In genomic region chr6:142477239-142477638, GRCm38 (mm10) we compare ENCODE assay signal across 12 mouse cellular contexts. TPM values are rescaled to one million over a fixed set of nuclear protein-coding genes. Genes with fewer than 3 reads are reported as not detected.
DNase-seq lines count a peak whose midpoint lies in the region; ATAC-seq and TF ChIP-seq lines count a peak whose summit lies in the region.
"Had no signal": no experiment of that assay in that cellular context is flagged by ENCODE, and none has a peak within 500 bp of the region (broad histone marks: within the 10 kb centered on the region; RNA-seq: fewer than 3 reads in every experiment).

No protein-coding gene starts in this region.

- no peaks in the 10 kb centered on the region for H3K9me3 ChIP-seq in liver, embryonic 14.5 days (ENCODE audit: control insufficient read depth, low read length)
- H3K9me3 ChIP-seq in liver, embryonic 12.5 days (replicated peaks): no peaks in the 10 kb centered on the region
- H3K9me3 ChIP-seq in forebrain, embryonic 15.5 days: no peaks in the 10 kb centered on the region
- H3K9me3 ChIP-seq: embryonic facial prominence, embryonic 12.5 days; heart, embryonic 10.5 days; lung, embryonic 15.5 days had no signal

- no peak for ATAC-seq in liver, embryonic 14.5 days (ENCODE audit: insufficient read depth)
- no peak for ATAC-seq in liver, embryonic 12.5 days
- 0 out of 2 replicates have a peak, but pooled peaks have one; percentile 14 for ATAC-seq in granulocyte monocyte progenitor cell, adult 5-6 weeks (replicated peaks; ENCODE audit: poor library complexity, severe bottlenecking)
- no peak for ATAC-seq in forebrain, embryonic 15.5 days (replicated peaks)

- TF ChIP-seq EP300 in liver, embryonic 14.5 days (IDR thresholded peaks at IDR 0.05; ENCODE audit: low read depth): no peak

- H3K36me3 ChIP-seq in liver, embryonic 14.5 days (replicated peaks; ENCODE audit: control insufficient read depth, insufficient read depth, low read depth): no peaks in the 10 kb centered on the region
- no peaks in the 10 kb centered on the region for H3K36me3 ChIP-seq in liver, embryonic 12.5 days
- no peaks in the 10 kb centered on the region for H3K36me3 ChIP-seq in forebrain, embryonic 15.5 days
- H3K36me3 ChIP-seq: embryonic facial prominence, embryonic 12.5 days; heart, embryonic 10.5 days; lung, embryonic 15.5 days had no signal

- WGBS in liver, embryonic 14.5 days (ENCODE audit: insufficient replicate concordance): 59% methylated on average over 7 of the region's 7 CpGs
- 62% methylated on average over 7 of the region's 7 CpGs for WGBS in liver, embryonic 12.5 days (ENCODE audit: insufficient replicate concordance)
- WGBS in forebrain, embryonic 15.5 days: 82% methylated on average over 7 of the region's 7 CpGs

- intact Hi-C loops in gastrocnemius, adult 2 months (cut with DNase I): loop anchor here (1.0 kb wide), 1 partner anchor 41 kb away; no protein-coding TSS in a partner anchor
- intact Hi-C loops in gastrocnemius, postnatal 36 days (cut with DNase I): loop anchor here (5.0 kb wide), 1 partner anchor 40 kb away; no protein-coding TSS in a partner anchor

- H3K4me1 ChIP-seq in liver, embryonic 14.5 days (replicated peaks; ENCODE audit: control insufficient read depth in 2 of 2, insufficient read depth in 2 of 2, low read length in 1 of 2): no peaks in the 10 kb centered on the region
- H3K4me1 ChIP-seq in liver, embryonic 12.5 days: no peaks in the 10 kb centered on the region
- H3K4me1 ChIP-seq in forebrain, embryonic 15.5 days: no peaks in the 10 kb centered on the region
- H3K4me1 ChIP-seq: embryonic facial prominence, embryonic 12.5 days; heart, embryonic 10.5 days; lung, embryonic 15.5 days had no signal

- H3K4me3 ChIP-seq in gastrocnemius, adult 2 months: no peak overlapping the region
- no peak overlapping the region for H3K4me3 ChIP-seq in liver, embryonic 14.5 days (ENCODE audit: insufficient read depth in 1 of 2, low read depth in 2 of 2, low read length in 2 of 2)
- H3K4me3 ChIP-seq in liver, embryonic 12.5 days: no peak overlapping the region
- H3K4me3 ChIP-seq in forebrain, embryonic 15.5 days: no peak overlapping the region
- H3K4me3 ChIP-seq: embryonic facial prominence, embryonic 12.5 days; heart, embryonic 10.5 days; lung, embryonic 15.5 days had no signal

- peak; percentile 55 for TF ChIP-seq CTCF in gastrocnemius, adult 2 months (IDR thresholded peaks at IDR 0.05)
- peak; percentile 30 for TF ChIP-seq CTCF in liver, embryonic 14.5 days (IDR thresholded peaks at IDR 0.05; ENCODE audit: low read depth)

- no peak for DNase-seq in gastrocnemius, adult 2 months
- no peak for DNase-seq in gastrocnemius, postnatal 36 days
- DNase-seq in liver, embryonic 14.5 days (ENCODE audit: low read depth in 3 of 3, low spot score in 3 of 3): no peak
- peak; percentile 25 for DNase-seq in ES-CJ7 (ENCODE audit: low read depth, low spot score)
- DNase-seq in adrenal gland, adult 2 months: no peak

- no peak overlapping the region for H3K4me2 ChIP-seq in liver, embryonic 14.5 days (ENCODE audit: low read depth)
- H3K4me2 ChIP-seq in liver, embryonic 12.5 days: no peak overlapping the region
- H3K4me2 ChIP-seq in forebrain, embryonic 15.5 days (replicated peaks): no peak overlapping the region
- H3K4me2 ChIP-seq: embryonic facial prominence, embryonic 12.5 days; lung, embryonic 15.5 days had no signal

- H3K9ac ChIP-seq in liver, embryonic 14.5 days (replicated peaks): no peak overlapping the region
- H3K9ac ChIP-seq in liver, embryonic 12.5 days: no peak overlapping the region
- no peak overlapping the region for H3K9ac ChIP-seq in forebrain, embryonic 15.5 days (replicated peaks)
- H3K9ac ChIP-seq: embryonic facial prominence, embryonic 12.5 days; lung, embryonic 15.5 days had no signal

- H3K27me3 ChIP-seq in liver, embryonic 14.5 days (ENCODE audit: control insufficient read depth, insufficient read depth, low read length): no peaks in the 10 kb centered on the region
- no peaks in the 10 kb centered on the region for H3K27me3 ChIP-seq in liver, embryonic 12.5 days (replicated peaks)
- H3K27me3 ChIP-seq in forebrain, embryonic 15.5 days: no peaks in the 10 kb centered on the region
- H3K27me3 ChIP-seq: embryonic facial prominence, embryonic 12.5 days; lung, embryonic 15.5 days had no signal

- no peak overlapping the region for H3K27ac ChIP-seq in gastrocnemius, adult 2 months
- no peak overlapping the region for H3K27ac ChIP-seq in liver, embryonic 14.5 days
- H3K27ac ChIP-seq in liver, embryonic 12.5 days: no peak overlapping the region
- no peak overlapping the region for H3K27ac ChIP-seq in forebrain, embryonic 15.5 days (replicated peaks)
- H3K27ac ChIP-seq: embryonic facial prominence, embryonic 12.5 days; heart, embryonic 10.5 days; lung, embryonic 15.5 days had no signal

RNA-seq across cellular contexts. Expression of gene Gys2, which starts 4.3 kb away (rescaled TPM):
- total RNA-seq in gastrocnemius, adult 2 months (2021): not detected
- under 1 TPM in 1 of 2 experiments, not detected in 1; 0.76 TPM for total RNA-seq in gastrocnemius, postnatal 36 days (2021)
- 20.9 and 22.4 TPM in 2 replicates for polyA plus RNA-seq in liver, embryonic 14.5 days (2012; rRNA removed)
- polyA plus RNA-seq in liver, embryonic 14.5 days (2014; fragmentation: Nextera tagmentation; extraction: Ambion mirVana): 38.8 and 43.6 TPM in 2 replicates
- 34.4 and 36.7 TPM in 2 replicates for polyA plus RNA-seq in liver, embryonic 12.5 days (2016; fragmentation: Nextera tagmentation; extraction: Ambion mirVana)
- total RNA-seq in granulocyte monocyte progenitor cell, adult 5-6 weeks (2014; fragmentation: Nextera tagmentation): not detected in 2 replicates
- not detected in 2 replicates for total RNA-seq in granulocyte monocyte progenitor cell, adult 5-6 weeks (2017)
- not detected in 2 replicates for polyA plus RNA-seq in forebrain, embryonic 15.5 days (2015; fragmentation: Nextera tagmentation; extraction: Ambion mirVana)
- 10 to 100 TPM in 1 of 2 experiments, 1 to 10 TPM in 1; 9.8 to 18.5 TPM for total RNA-seq in adrenal gland, adult 2 months (2021)
- 2.5 and 3.0 TPM in 2 replicates for polyA plus RNA-seq in adrenal gland, adult 2 months (2012; rRNA removed)
- polyA plus RNA-seq: embryonic facial prominence, embryonic 12.5 days; intestine, embryonic 14.5 days had no signal

RNA-seq across cellular contexts. Expression of gene Ldhb, which starts 30.5 kb away (rescaled TPM):
- total RNA-seq in gastrocnemius, adult 2 months (2021): 1,000 to 10,000 TPM in 1 of 2 experiments, 100 to 1,000 TPM in 1; 299 to 1,071 TPM
- total RNA-seq in gastrocnemius, postnatal 36 days (2021): 100 to 1,000 TPM; 236 to 395 TPM
- polyA plus RNA-seq in liver, embryonic 14.5 days (2012; rRNA removed): 13.7 and 16.0 TPM in 2 replicates
- polyA plus RNA-seq in liver, embryonic 14.5 days (2014; fragmentation: Nextera tagmentation; extraction: Ambion mirVana): 20.8 and 22.3 TPM in 2 replicates
- 61.7 and 63.3 TPM in 2 replicates for polyA plus RNA-seq in liver, embryonic 12.5 days (2016; fragmentation: Nextera tagmentation; extraction: Ambion mirVana)
- total RNA-seq in granulocyte monocyte progenitor cell, adult 5-6 weeks (2014; fragmentation: Nextera tagmentation): 64.1 and 67.3 TPM in 2 replicates
- 41.2 and 42.4 TPM in 2 replicates for total RNA-seq in granulocyte monocyte progenitor cell, adult 5-6 weeks (2017)
- 488 and 489 TPM in 2 replicates for polyA plus RNA-seq in forebrain, embryonic 15.5 days (2015; fragmentation: Nextera tagmentation; extraction: Ambion mirVana)
- 100 to 1,000 TPM; 222 to 343 TPM for total RNA-seq in adrenal gland, adult 2 months (2021)
- 39.7 and 47.7 TPM in 2 replicates for polyA plus RNA-seq in adrenal gland, adult 2 months (2012; rRNA removed)

Comparison
In these comparisons a context has a peak if more than half of its experiments do, and no peak if none do; other contexts are left out.
1. RNA of gene Gys2, which starts 4.3 kb away (total RNA-seq): 9.8 to 18.5 TPM in adrenal gland, adult 2 months; 0.76 TPM in gastrocnemius, postnatal 36 days, not detected in gastrocnemius, adult 2 months and not detected in granulocyte monocyte progenitor cell, adult 5-6 weeks; every median in the first group is over 4 times any median in the second.